Mouse (Mus musculus): Measurements from ENCODE around the gene Mri1. TPM values are rescaled to one million over a fixed set of nuclear protein-coding genes. Genes with fewer than 3 reads are reported as not detected.
A peak's percentile ranks its signal among the peaks of the same experiment; 100 is the strongest.
"Not testable (repeated sequence)": the region's sequence is repeated elsewhere in the genome, so short reads cannot be mapped to it uniquely, and the experiment has no call there.

Gene Mri1
- 65.2 and 71.3 TPM in 2 replicates for polyA plus RNA-seq (2016; fragmentation: Nextera tagmentation; extraction: Ambion mirVana)

GRCm38 (mm10) chr8:84256822-84257610 is at the start of gene Mri1:
Gene Mri1, minus strand, starts transcription at chr8:84257326.
- DNase-seq (ENCODE audit: extremely low spot score, low spot score), result peak; percentile 93
- 1% methylated on average over 64 of the region's 64 CpGs for WGBS
- Histone ChIP-seq H3K4me3 (peak within 1 kb of the TSS; percentile 87), H3K36me3 (replicated peaks) (peaks cover 81% of the 10 kb centered on the region), H3K4me1 (peaks cover 24% of the 10 kb centered on the region), H3K27ac (peak within 1 kb of the TSS; percentile 93), H3K27me3 (ENCODE audit: poor library complexity, severe bottlenecking) (no peaks in the 10 kb centered on the region), H3K9me3 (no peaks in the 10 kb centered on the region)

- no peak overlapping the region for H3K27ac ChIP-seq
- no peaks in the 10 kb centered on the region; the same call in 1 of the 2 replicates for H3K9me3 ChIP-seq
- no peak overlapping the region for H3K4me3 ChIP-seq
- H3K4me1 ChIP-seq, result no peaks in the 10 kb centered on the region
- no peak for DNase-seq (ENCODE audit: extremely low spot score, low spot score)
- H3K27me3 ChIP-seq (ENCODE audit: poor library complexity, severe bottlenecking), result no peaks in the 10 kb centered on the region
- no peaks in the 10 kb centered on the region for H3K36me3 ChIP-seq (replicated peaks)
- 95% methylated on average over 2 of the region's 2 CpGs for WGBS
These were observed 46.8 kb upstream of the Mri1 start for GRCm38 (mm10) chr8:84303951-84304350.

- 71% methylated on average over 5 of the region's 5 CpGs for WGBS
- Histone ChIP-seq H3K36me3 (replicated peaks) (no peaks in the 10 kb centered on the region), H3K27me3 (ENCODE audit: poor library complexity, severe bottlenecking) (0 out of 2 replicates have a peak, but pooled peaks cover 4% of the 10 kb centered on the region), H3K4me1 (no peaks in the 10 kb centered on the region), H3K27ac (no peak overlapping the region), H3K9me3 (no peaks in the 10 kb centered on the region), H3K4me3 (no peak overlapping the region)
- no peak for DNase-seq (ENCODE audit: extremely low spot score, low spot score)
These were observed 40.1 kb upstream of the Mri1 start for GRCm38 (mm10) chr8:84297029-84297785.

DNA sequence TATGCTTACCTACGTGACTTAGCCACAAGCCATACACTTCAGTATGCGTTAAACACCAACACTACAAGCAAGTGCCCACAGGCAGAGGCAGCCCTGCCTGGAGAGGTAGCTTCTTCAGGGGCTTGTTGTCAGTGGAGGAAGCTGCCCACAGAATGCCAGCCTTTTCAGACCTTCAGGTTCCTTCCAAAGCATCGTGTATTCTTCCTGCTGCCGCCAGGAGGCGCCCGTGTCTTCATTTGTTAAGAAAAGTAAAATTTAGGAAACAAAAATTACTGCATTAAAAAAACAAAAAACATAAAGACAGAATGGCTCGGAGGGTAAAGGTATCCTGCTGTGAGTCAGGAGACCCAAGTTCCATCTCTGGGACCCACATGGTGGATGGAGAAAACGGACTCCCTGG is 34.6 kb upstream of the Mri1 start:
- WGBS, result 27% methylated on average over 8 of the region's 8 CpGs
- Histone ChIP-seq H3K36me3 (replicated peaks) (no peaks in the 10 kb centered on the region), H3K27ac (no peak overlapping the region), H3K4me1 (no peaks in the 10 kb centered on the region), H3K9me3 (no peaks in the 10 kb centered on the region), H3K4me3 (no peak overlapping the region), H3K27me3 (ENCODE audit: poor library complexity, severe bottlenecking) (0 out of 2 replicates have a peak, but pooled peaks cover 4% of the 10 kb centered on the region)
- DNase-seq (ENCODE audit: extremely low spot score, low spot score), result peak; percentile 36

GRCm38 (mm10) chr8:84291086-84291485 is 34.0 kb upstream of the Mri1 start:
- no peaks in the 10 kb centered on the region for H3K36me3 ChIP-seq (replicated peaks)
- WGBS, result 68% methylated on average over 5 of the region's 5 CpGs
- no peak overlapping the region for H3K4me3 ChIP-seq
- H3K27me3 ChIP-seq (ENCODE audit: poor library complexity, severe bottlenecking), result 0 out of 2 replicates have a peak, but pooled peaks cover 4% of the 10 kb centered on the region
- no peak for DNase-seq (ENCODE audit: extremely low spot score, low spot score)
- H3K4me1 ChIP-seq, result no peaks in the 10 kb centered on the region
- no peaks in the 10 kb centered on the region for H3K9me3 ChIP-seq
- H3K27ac ChIP-seq, result no peak overlapping the region

GRCm38 (mm10) chr8:84288892-84289291 is 31.8 kb upstream of the Mri1 start:
- H3K4me1 ChIP-seq, result peaks cover 4% of the 10 kb centered on the region
- no peaks in the 10 kb centered on the region for H3K27me3 ChIP-seq (ENCODE audit: poor library complexity, severe bottlenecking)
- no peak overlapping the region for H3K4me3 ChIP-seq
- DNase-seq (ENCODE audit: extremely low spot score, low spot score), result no peak
- WGBS, result 63% methylated on average over 2 of the region's 2 CpGs
- H3K27ac ChIP-seq, result no peak overlapping the region
- H3K9me3 ChIP-seq, result no peaks in the 10 kb centered on the region
- H3K36me3 ChIP-seq (replicated peaks), result no peaks in the 10 kb centered on the region

DNA sequence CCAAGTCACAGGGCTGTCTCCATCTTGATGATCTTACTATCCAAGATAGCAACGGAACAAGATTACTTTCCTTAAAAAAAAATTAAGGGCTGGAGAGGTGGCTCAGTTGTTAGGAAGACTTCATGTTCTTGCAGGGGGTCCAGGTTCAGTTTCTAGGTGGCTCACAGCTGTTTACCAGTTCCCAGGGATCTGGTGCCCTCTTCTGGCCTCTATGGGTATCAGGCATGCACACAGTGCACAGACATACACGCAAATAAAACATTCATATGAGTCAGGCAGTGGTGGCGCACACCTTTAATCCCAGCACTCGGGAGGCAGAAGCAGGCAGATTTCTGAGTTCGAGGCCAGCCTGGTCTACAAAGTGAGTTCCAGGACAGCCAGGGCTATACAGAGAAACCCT is 28.5 kb upstream of the Mri1 start:
- not testable (repeated sequence) for DNase-seq (ENCODE audit: extremely low spot score, low spot score); H3K4me1 ChIP-seq; H3K4me3 ChIP-seq; H3K27me3 ChIP-seq (ENCODE audit: poor library complexity, severe bottlenecking); H3K36me3 ChIP-seq (replicated peaks); H3K9me3 ChIP-seq; H3K27ac ChIP-seq
- WGBS, result 59% methylated on average over 5 of the region's 5 CpGs

GRCm38 (mm10) chr8:84284608-84285063 is 27.5 kb upstream of the Mri1 start:
- Histone ChIP-seq H3K9me3 (0 out of 2 replicates have a peak, but pooled peaks cover 3% of the 10 kb centered on the region), H3K4me3 (no peak overlapping the region), H3K4me1 (peaks cover 4% of the 10 kb centered on the region), H3K27ac (no peak overlapping the region), H3K36me3 (replicated peaks) (no peaks in the 10 kb centered on the region), H3K27me3 (ENCODE audit: poor library complexity, severe bottlenecking) (peaks cover 4% of the 10 kb centered on the region; the same call in 1 of the 2 replicates)
- DNase-seq (ENCODE audit: extremely low spot score, low spot score), result no peak
- 51% methylated on average over 9 of the region's 9 CpGs for WGBS

GRCm38 (mm10) chr8:84280777-84281176 is 23.7 kb upstream of the Mri1 start:
- H3K27me3 ChIP-seq (ENCODE audit: poor library complexity, severe bottlenecking), result peaks cover 4% of the 10 kb centered on the region; the same call in 1 of the 2 replicates
- no peaks in the 10 kb centered on the region for H3K36me3 ChIP-seq (replicated peaks)
- no peak overlapping the region for H3K4me3 ChIP-seq
- no peak overlapping the region for H3K27ac ChIP-seq
- H3K4me1 ChIP-seq, result peaks cover 15% of the 10 kb centered on the region
- no peak for DNase-seq (ENCODE audit: extremely low spot score, low spot score)
- WGBS, result 84% methylated on average over 10 of the region's 10 CpGs
- H3K9me3 ChIP-seq, result 0 out of 2 replicates have a peak, but pooled peaks cover 3% of the 10 kb centered on the region

DNA sequence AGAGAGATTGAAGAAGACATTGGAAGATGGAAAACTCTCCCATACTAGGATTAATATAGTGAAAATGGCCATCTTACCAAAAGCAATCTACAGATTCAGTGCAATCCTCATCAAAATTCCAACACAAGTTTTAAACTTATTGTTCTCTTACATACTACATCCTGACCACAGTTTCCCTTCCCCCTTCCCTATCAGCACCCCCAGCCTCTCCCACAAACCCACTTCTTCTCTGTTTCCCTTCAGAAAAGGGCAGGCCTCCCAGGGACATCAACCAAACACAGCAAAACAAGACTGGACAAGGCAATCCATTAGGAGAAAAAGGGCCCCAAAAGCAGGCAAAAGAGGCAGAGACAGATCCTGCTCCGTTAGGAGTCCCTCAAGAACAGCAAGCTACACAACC is 19.3 kb upstream of the Mri1 start:
- H3K36me3 ChIP-seq (replicated peaks), result no peaks in the 10 kb centered on the region
- H3K27ac ChIP-seq, result no peak overlapping the region
- H3K9me3 ChIP-seq, result no peaks in the 10 kb centered on the region
- H3K4me1 ChIP-seq, result peaks cover 10% of the 10 kb centered on the region
- H3K4me3 ChIP-seq, result no peak overlapping the region
- H3K27me3 ChIP-seq (ENCODE audit: poor library complexity, severe bottlenecking), result peaks cover 4% of the 10 kb centered on the region; the same call in 1 of the 2 replicates
- WGBS, result 81% methylated on average over 1 of the region's 1 CpGs
- DNase-seq (ENCODE audit: extremely low spot score, low spot score), result no peak

DNA sequence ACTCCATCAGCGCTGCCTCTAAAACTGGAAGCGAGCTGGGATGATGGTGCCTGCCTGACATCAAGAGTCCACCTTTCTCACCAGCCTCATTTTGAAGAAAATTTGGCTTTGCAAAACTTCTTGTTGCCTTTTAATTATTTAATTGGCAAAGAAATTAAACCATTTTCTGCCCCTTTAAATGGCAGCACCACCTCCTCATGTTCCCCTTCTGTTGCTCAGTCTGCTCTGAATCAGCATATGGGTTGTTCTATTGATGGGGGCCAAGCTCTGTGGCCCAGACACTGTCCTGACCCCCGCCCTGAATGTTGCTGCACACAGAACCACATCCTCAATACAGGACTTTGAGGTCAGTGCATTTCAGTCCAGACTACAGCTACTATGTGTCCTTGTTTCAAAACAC is 16.8 kb upstream of the Mri1 start:
- H3K9me3 ChIP-seq, result no peaks in the 10 kb centered on the region
- no peak overlapping the region for H3K4me3 ChIP-seq
- H3K27ac ChIP-seq, result no peak overlapping the region
- no peaks in the 10 kb centered on the region for H3K27me3 ChIP-seq (ENCODE audit: poor library complexity, severe bottlenecking)
- no peaks in the 10 kb centered on the region for H3K36me3 ChIP-seq (replicated peaks)
- no peak for DNase-seq (ENCODE audit: extremely low spot score, low spot score)
- H3K4me1 ChIP-seq, result peaks cover 23% of the 10 kb centered on the region
- WGBS, result 83% methylated on average over 3 of the region's 3 CpGs

GRCm38 (mm10) chr8:84272302-84272701 is 15.2 kb upstream of the Mri1 start:
- peaks cover 19% of the 10 kb centered on the region for H3K4me1 ChIP-seq

More at GRCm38 (mm10) chr8:84272302-84272701, 15.2 kb upstream of the Mri1 start:
- 88% methylated on average over 4 of the region's 4 CpGs for WGBS
- Histone ChIP-seq H3K27ac (no peak overlapping the region), H3K27me3 (ENCODE audit: poor library complexity, severe bottlenecking) (no peaks in the 10 kb centered on the region), H3K9me3 (no peaks in the 10 kb centered on the region), H3K36me3 (replicated peaks) (0 out of 2 replicates have a peak, but pooled peaks cover 4% of the 10 kb centered on the region), H3K4me3 (no peak overlapping the region)
- DNase-seq (ENCODE audit: extremely low spot score, low spot score), result no peak

Data from forebrain, embryonic 10.5 days (tissue).